Mouse (Mus musculus) hindbrain, embryonic 11.5 days (tissue): ENCODE measurements around the gene Gsto1. TPM values are rescaled to one million over a fixed set of nuclear protein-coding genes. Genes with fewer than 3 reads are reported as not detected.

Source experiments
- ATAC-seq: fragments of 200-750 bp; cut with Nextera tagmentation; 2 replicates; pipeline ENCODE4 v1.8.0; 2017; ENCODE audit warnings: mild to moderate bottlenecking, moderate TSS enrichment, moderate library complexity; ENCODE audit not compliant: low FRiP score
- DNase-seq: peaks from one replicate; pipeline ENCODE4 v3.0.0-alpha.2; 2015; ENCODE audit warnings: low spot score
- H3K27ac ChIP-seq: fragments of 300-500 bp; sonication (generic); 2 replicates; pipeline ENCODE4 v1.5.1; 2014; ENCODE audit warnings: mild to moderate bottlenecking, low read depth, low read length
- H3K27me3 ChIP-seq: fragments of 300-500 bp; sonication (generic); 2 replicates; pipeline ENCODE4 v1.6.1; 2014; ENCODE audit warnings: mild to moderate bottlenecking, low read length, moderate library complexity, mixed read lengths; ENCODE audit not compliant: control insufficient read depth, insufficient read depth
- H3K36me3 ChIP-seq: fragments of 300-500 bp; sonication (generic); 2 replicates; pipeline ENCODE4 v1.6.1; 2014; ENCODE audit warnings: mild to moderate bottlenecking, low read length, moderate library complexity, mixed read lengths; ENCODE audit not compliant: control insufficient read depth, insufficient read depth
- H3K4me1 ChIP-seq: fragments of 300-500 bp; sonication (generic); replicated peaks from 2 replicates; pipeline ENCODE4 v1.6.1; 2014; ENCODE audit warnings: low read length, mixed read lengths; ENCODE audit not compliant: control insufficient read depth, insufficient read depth
- H3K4me2 ChIP-seq: fragments of 300-500 bp; sonication (generic); replicated peaks from 2 replicates; pipeline ENCODE4 v1.6.1; 2014; ENCODE audit warnings: mild to moderate bottlenecking, low read depth, low read length
- H3K4me3 ChIP-seq: fragments of 300-500 bp; sonication (generic); 2 replicates; pipeline ENCODE4 v1.5.1; 2014; ENCODE audit warnings: low read depth, low read length
- H3K9ac ChIP-seq: fragments of 300-500 bp; sonication (generic); 2 replicates; pipeline ENCODE4 v1.6.1; 2014; ENCODE audit warnings: low read depth, low read length
- H3K9me3 ChIP-seq: fragments of 300-500 bp; sonication (generic); 2 replicates; pipeline ENCODE4 v1.6.1; 2016; ENCODE audit warnings: low read length; ENCODE audit not compliant: control insufficient read depth
- WGBS: fragments of 180-500 bp; shearing (Covaris S2); extraction: QIAGEN DNeasy Blood & Tissue Kit; methylation state at CpG from one replicate; pipeline ENCODE4 v1.1.7; 2014; 5-methylcytosine and 5-hydroxymethylcytosine counted together
- polyA plus RNA-seq: library from polyadenylated mRNA; unstranded; fragments of >200 nt; fragmentation: Nextera tagmentation; extraction: Ambion mirVana; gene quantifications from 2 replicates; pipeline ENCODE4 v1.2.1, GENCODE M21; 2014

Gsto1 gene
- polyA plus RNA-seq, 1 experiment from 2014 or later = 116 TPM

GRCm38 (mm10) chr19:47882151-47882881, 27.5 kb downstream of the Gsto1 start:
- Histone ChIP-seq H3K9me3 (no peaks in the 10 kb centered on the region), H3K36me3 (no peaks in the 10 kb centered on the region), H3K27me3 (no peaks in the 10 kb centered on the region), H3K4me2 (no peak overlapping the region), H3K4me1 (no peaks in the 10 kb centered on the region), H3K4me3 (no peak overlapping the region), H3K9ac (no peak overlapping the region), H3K27ac (no peak overlapping the region)
- ATAC-seq (peak; percentile 76), DNase-seq (peak; percentile 97)
- 28% methylated on average over 11 of the region's 11 CpGs for WGBS

- H3K9me3 ChIP-seq = no peaks in the 10 kb centered on the region
- no peaks in the 10 kb centered on the region for H3K27me3 ChIP-seq
- peak; percentile 49 for ATAC-seq
- H3K4me1 ChIP-seq = no peaks in the 10 kb centered on the region
- WGBS = 64% methylated on average over 9 of the region's 9 CpGs
- no peak overlapping the region for H3K27ac ChIP-seq
- no peaks in the 10 kb centered on the region for H3K36me3 ChIP-seq
- peak; percentile 28 for DNase-seq
- H3K4me3 ChIP-seq = no peak overlapping the region
- no peak overlapping the region for H3K9ac ChIP-seq
- H3K4me2 ChIP-seq = no peak overlapping the region
Measured at GRCm38 (mm10) chr19:47882882-47883254, 28.1 kb downstream of the Gsto1 start.

- H3K27me3 ChIP-seq = no peaks in the 10 kb centered on the region
- no peak overlapping the region for H3K27ac ChIP-seq
- H3K4me1 ChIP-seq = no peaks in the 10 kb centered on the region
- no peak overlapping the region for H3K4me2 ChIP-seq
- ATAC-seq = no peak
- H3K4me3 ChIP-seq = no peak overlapping the region
- no peaks in the 10 kb centered on the region for H3K9me3 ChIP-seq
- no peak for DNase-seq
- H3K9ac ChIP-seq = no peak overlapping the region
- no peaks in the 10 kb centered on the region for H3K36me3 ChIP-seq
- WGBS = 82% methylated on average over 13 of the region's 13 CpGs
Measured at GRCm38 (mm10) chr19:47884296-47885085, 29.7 kb downstream of the Gsto1 start.

GRCm38 (mm10) chr19:47885191-47885743, 30.5 kb downstream of the Gsto1 start:
- Histone ChIP-seq H3K9me3 (no peaks in the 10 kb centered on the region), H3K36me3 (no peaks in the 10 kb centered on the region), H3K4me3 (no peak overlapping the region), H3K9ac (no peak overlapping the region), H3K4me2 (no peak overlapping the region), H3K27ac (no peak overlapping the region), H3K4me1 (no peaks in the 10 kb centered on the region), H3K27me3 (no peaks in the 10 kb centered on the region)
- DNase-seq (no peak), ATAC-seq (no peak)
- 74% methylated on average over 7 of the region's 7 CpGs for WGBS

GRCm38 (mm10) chr19:47885886-47886285, 31.1 kb downstream of the Gsto1 start:
- no peak overlapping the region for H3K4me2 ChIP-seq
- H3K9me3 ChIP-seq = no peaks in the 10 kb centered on the region
- H3K9ac ChIP-seq = no peak overlapping the region
- ATAC-seq (no peak), DNase-seq (no peak)
- H3K36me3 ChIP-seq = no peaks in the 10 kb centered on the region
- no peaks in the 10 kb centered on the region for H3K4me1 ChIP-seq
- no peak overlapping the region for H3K4me3 ChIP-seq
- no peak overlapping the region for H3K27ac ChIP-seq
- 90% methylated on average over 11 of the region's 11 CpGs for WGBS
- no peaks in the 10 kb centered on the region for H3K27me3 ChIP-seq

- no peaks in the 10 kb centered on the region for H3K27me3 ChIP-seq
- no peak overlapping the region for H3K4me3 ChIP-seq
- no peaks in the 10 kb centered on the region for H3K9me3 ChIP-seq
- no peaks in the 10 kb centered on the region for H3K36me3 ChIP-seq
- no peaks in the 10 kb centered on the region for H3K4me1 ChIP-seq
- no peak overlapping the region for H3K4me2 ChIP-seq
- WGBS = 85% methylated on average over 7 of the region's 7 CpGs
- ATAC-seq = no peak
- H3K27ac ChIP-seq = no peak overlapping the region
- no peak for DNase-seq
- H3K9ac ChIP-seq = no peak overlapping the region
Measured at GRCm38 (mm10) chr19:47886617-47887016, 31.8 kb downstream of the Gsto1 start.

GRCm38 (mm10) chr19:47887417-47887816, 32.6 kb downstream of the Gsto1 start:
- Histone ChIP-seq H3K9me3 (no peaks in the 10 kb centered on the region), H3K4me3 (no peak overlapping the region), H3K27me3 (no peaks in the 10 kb centered on the region), H3K4me2 (no peak overlapping the region), H3K36me3 (no peaks in the 10 kb centered on the region), H3K9ac (no peak overlapping the region), H3K27ac (no peak overlapping the region), H3K4me1 (no peaks in the 10 kb centered on the region)
- WGBS = 88% methylated on average over 10 of the region's 10 CpGs
- DNase-seq (no peak), ATAC-seq (no peak)

- Histone ChIP-seq H3K27ac (no peak overlapping the region), H3K36me3 (no peaks in the 10 kb centered on the region), H3K27me3 (no peaks in the 10 kb centered on the region), H3K9ac (no peak overlapping the region), H3K4me3 (no peak overlapping the region), H3K9me3 (no peaks in the 10 kb centered on the region), H3K4me1 (no peaks in the 10 kb centered on the region), H3K4me2 (no peak overlapping the region)
- WGBS = 92% methylated on average over 8 of the region's 8 CpGs
- ATAC-seq (no peak), DNase-seq (no peak)
Measured at GRCm38 (mm10) chr19:47888037-47888436, 33.3 kb downstream of the Gsto1 start.
